Mouse (Mus musculus) frontal cortex, postnatal 10 days (tissue): Measurements from ENCODE around the gene Abcf3.
A peak's percentile ranks its signal among the peaks of the same experiment; 100 is the strongest.

ENCODE experiments used
- DNase-seq, 2 experiments: peaks; one replicate each; pipeline ENCODE4 v3.0.0; 2022; ENCODE audit warnings: low spot score in 2 of 2, mixed read lengths in 1 of 2

The Abcf3 gene

GRCm38 (mm10) chr16:20540438-20540837 lies 7.9 kb upstream of the Abcf3 start:
- no peak for DNase-seq

- no peak for DNase-seq
Measured at GRCm38 (mm10) chr16:20545696-20546095, 2.7 kb upstream of the Abcf3 start.

GRCm38 (mm10) chr16:20547423-20547822 lies 954 bp upstream of the Abcf3 start:
- DNase-seq: no peak

- DNase-seq: no peak
Measured at GRCm38 (mm10) chr16:20549161-20549560, 784 bp downstream of the Abcf3 start.

- DNase-seq: no peak
Measured at GRCm38 (mm10) chr16:20551691-20552090, 3.3 kb downstream of the Abcf3 start.

- no peak for DNase-seq
Measured at GRCm38 (mm10) chr16:20552594-20552993, 4.2 kb downstream of the Abcf3 start.

- DNase-seq: no peak
Measured at GRCm38 (mm10) chr16:20555000-20555399, 6.6 kb downstream of the Abcf3 start.

- DNase-seq: no peak
Measured at GRCm38 (mm10) chr16:20557381-20557780, 9.0 kb downstream of the Abcf3 start.

- no peak for DNase-seq
Measured at GRCm38 (mm10) chr16:20565075-20565474, 16.7 kb downstream of the Abcf3 start.

- peak in 1 of 2 experiments; percentile 46 for DNase-seq
Measured at GRCm38 (mm10) chr16:20589366-20589938, 41.1 kb downstream of the Abcf3 start, which contains the start of gene Vwa5b2. TSS of gene Vwa5b2 (plus strand) at chr16:20589471.

GRCm38 (mm10) chr16:20589939-20590679 lies 41.7 kb downstream of the Abcf3 start:
- DNase-seq: peak in 1 of 2 experiments; percentile 56

GRCm38 (mm10) chr16:20590680-20591038 lies 42.3 kb downstream of the Abcf3 start:
- DNase-seq: no peak

GRCm38 (mm10) chr16:20591076-20591705 lies 42.8 kb downstream of the Abcf3 start:
- no peak for DNase-seq

GRCm38 (mm10) chr16:20595060-20595673 lies 46.8 kb downstream of the Abcf3 start:
- DNase-seq: no peak

GRCm38 (mm10) chr16:20595737-20596136 lies 47.4 kb downstream of the Abcf3 start:
- DNase-seq: no peak

GRCm38 (mm10) chr16:20596687-20597441 lies 48.5 kb downstream of the Abcf3 start:
- DNase-seq: no peak

- DNase-seq: no peak
Measured at GRCm38 (mm10) chr16:20600511-20600910, 52.1 kb downstream of the Abcf3 start.

GRCm38 (mm10) chr16:20604705-20605104 lies 56.3 kb downstream of the Abcf3 start:
- no peak for DNase-seq

- peak; percentile 37 to 70 for DNase-seq
Measured at GRCm38 (mm10) chr16:20610501-20611356, 62.4 kb downstream of the Abcf3 start.
